Mouse (Mus musculus): ENCODE measurements around the gene Akp3. TPM values are rescaled to one million over a fixed set of nuclear protein-coding genes. Genes with fewer than 3 reads are reported as not detected.
A peak's percentile ranks its signal among the peaks of the same experiment; 100 is the strongest.

Gene Akp3
- not detected in 2 replicates for polyA plus RNA-seq (2015; fragmentation: Nextera tagmentation; extraction: Ambion mirVana)

DNA sequence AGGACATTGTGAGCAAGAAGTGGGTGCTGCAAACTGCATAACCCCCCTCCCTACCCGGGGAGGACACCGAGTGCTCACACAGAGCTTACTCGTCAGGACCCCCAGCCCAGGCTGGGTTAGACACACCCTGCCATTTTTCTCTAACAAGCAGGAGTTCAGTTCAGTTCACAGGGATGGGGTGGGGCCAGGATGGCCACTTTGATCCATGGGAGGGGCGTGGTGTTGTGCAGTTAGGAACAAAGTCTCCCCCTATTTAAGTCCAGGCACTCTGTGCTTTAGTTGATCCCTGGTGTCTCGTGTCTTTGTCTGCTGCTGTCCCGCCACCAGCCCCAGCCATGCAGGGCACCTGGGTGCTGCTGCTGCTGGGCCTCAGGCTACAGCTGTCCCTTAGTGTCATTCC lies at the start of gene Akp3:
Akp3 (plus strand) TSS at position 301 of the 400 bp plus-strand sequence.
- no peak within 1 kb of the TSS for H3K4me3 ChIP-seq (replicated peaks)
- WGBS, result 70% methylated on average over 6 of the region's 6 CpGs

DNA sequence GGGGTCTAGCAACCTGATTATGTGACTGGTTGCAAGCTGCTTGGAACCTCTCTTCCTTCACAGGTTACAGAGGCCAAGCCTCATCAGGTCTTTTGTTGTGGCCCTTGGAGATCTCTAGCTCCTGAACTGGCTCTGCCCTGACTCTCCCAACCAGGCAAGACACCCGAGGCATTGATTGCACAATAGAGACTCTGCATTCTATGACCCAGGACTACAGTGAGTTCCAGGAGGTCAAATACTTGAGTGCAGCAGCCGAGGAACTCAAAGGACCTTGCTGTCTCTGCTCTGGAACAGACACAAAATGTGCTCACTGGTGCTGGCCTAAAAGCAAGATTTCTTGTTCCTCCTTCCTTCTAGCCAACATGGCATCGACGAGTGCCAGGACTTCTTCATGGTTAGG lies 38.6 kb upstream of the Akp3 start:
- Histone ChIP-seq H3K4me3 (replicated peaks) (no peak overlapping the region), H3K9ac (no peak overlapping the region), H3K4me2 (no peak overlapping the region), H3K36me3 (no peaks in the 10 kb centered on the region), H3K4me1 (no peaks in the 10 kb centered on the region), H3K9me3 (no peaks in the 10 kb centered on the region), H3K27ac (no peak overlapping the region), H3K27me3 (replicated peaks) (no peaks in the 10 kb centered on the region)
- no peak for ATAC-seq (ENCODE audit: insufficient read depth, low FRiP score, low read depth)
- WGBS, result 58% methylated on average over 4 of the region's 4 CpGs

More for the DNA sequence above, at the start of gene Akp3:
- Histone ChIP-seq H3K9ac (no peak within 1 kb of the TSS), H3K27ac (no peak within 1 kb of the TSS), H3K4me1 (no peaks in the 10 kb centered on the region), H3K9me3 (no peaks in the 10 kb centered on the region), H3K4me2 (no peak within 1 kb of the TSS), H3K36me3 (no peaks in the 10 kb centered on the region), H3K27me3 (replicated peaks) (peaks cover 33% of the 10 kb centered on the region)
- no peak for ATAC-seq (ENCODE audit: insufficient read depth, low FRiP score, low read depth)

DNA sequence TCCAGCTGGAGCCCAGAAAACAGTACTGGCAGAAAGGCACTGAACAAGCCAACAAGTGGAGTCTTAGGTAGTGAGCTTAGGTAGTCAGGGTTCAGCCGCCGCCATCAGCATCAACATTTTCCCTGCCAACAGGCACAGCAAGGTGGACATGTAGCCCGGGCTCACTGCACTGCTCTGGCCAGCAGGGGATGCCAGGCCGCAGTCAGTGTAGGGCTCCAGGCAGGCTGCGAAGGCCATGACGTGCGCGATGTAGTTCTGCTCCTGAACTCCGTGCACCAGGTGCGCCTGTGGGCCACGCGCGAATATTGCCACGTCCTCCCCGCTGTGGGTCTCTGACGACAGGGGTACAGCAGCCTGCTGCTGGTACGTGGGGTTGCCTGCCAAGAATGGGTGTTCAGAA lies 37.8 kb upstream of the Akp3 start:
- H3K4me3 ChIP-seq (replicated peaks), result no peak overlapping the region
- WGBS, result 77% methylated on average over 17 of the region's 17 CpGs
- H3K4me2 ChIP-seq, result no peak overlapping the region
- no peak overlapping the region for H3K9ac ChIP-seq
- H3K9me3 ChIP-seq, result no peaks in the 10 kb centered on the region
- H3K27me3 ChIP-seq (replicated peaks), result no peaks in the 10 kb centered on the region
- no peaks in the 10 kb centered on the region for H3K4me1 ChIP-seq
- no peak for ATAC-seq (ENCODE audit: insufficient read depth, low FRiP score, low read depth)
- H3K36me3 ChIP-seq, result no peaks in the 10 kb centered on the region
- H3K27ac ChIP-seq, result no peak overlapping the region

DNA sequence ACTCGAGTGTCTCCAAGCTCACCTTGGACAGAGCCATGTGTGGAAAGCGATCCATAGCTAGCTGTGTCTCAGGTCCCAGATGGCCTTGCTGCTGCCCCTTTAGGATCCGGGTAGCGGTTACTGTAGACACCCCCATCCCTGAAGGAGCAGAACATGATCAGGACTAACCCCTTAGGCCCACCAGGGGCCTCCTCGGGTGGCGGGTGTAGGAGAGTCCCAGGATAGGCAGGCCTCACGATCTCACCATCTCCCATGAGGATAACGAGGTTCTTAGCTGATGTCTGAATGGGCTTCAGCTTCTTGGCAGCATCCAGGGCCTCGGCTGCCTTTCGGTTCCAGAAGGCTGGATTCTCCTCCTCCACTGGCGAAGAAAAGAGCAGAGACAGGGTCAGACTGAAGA lies 35.5 kb upstream of the Akp3 start:
- no peaks in the 10 kb centered on the region for H3K36me3 ChIP-seq
- no peak overlapping the region for H3K4me3 ChIP-seq (replicated peaks)
- no peaks in the 10 kb centered on the region for H3K9me3 ChIP-seq
- H3K9ac ChIP-seq, result no peak overlapping the region
- 90% methylated on average over 11 of the region's 11 CpGs for WGBS
- no peaks in the 10 kb centered on the region for H3K27me3 ChIP-seq (replicated peaks)
- ATAC-seq (ENCODE audit: insufficient read depth, low FRiP score, low read depth), result no peak
- H3K27ac ChIP-seq, result no peak overlapping the region
- H3K4me2 ChIP-seq, result no peak overlapping the region
- H3K4me1 ChIP-seq, result no peaks in the 10 kb centered on the region

DNA sequence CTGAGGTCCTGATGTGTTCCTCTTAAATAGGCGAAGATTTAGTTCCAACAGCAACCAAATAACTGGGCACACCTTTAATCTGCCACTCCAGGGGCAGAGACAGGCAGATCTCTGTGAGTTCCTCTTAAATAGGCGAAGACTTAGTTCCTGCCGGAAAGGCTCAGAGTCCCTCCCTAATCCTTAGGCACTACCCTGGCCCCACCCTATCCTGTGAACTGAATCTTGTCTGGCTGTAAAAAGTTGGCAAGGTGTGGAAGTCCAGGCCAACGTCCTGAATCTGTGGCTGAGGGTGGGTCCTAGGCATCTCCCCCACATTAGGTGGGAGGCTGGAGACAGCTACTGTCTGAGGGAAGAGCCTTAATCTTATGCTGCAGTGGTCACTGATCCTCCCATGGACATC lies 34.9 kb upstream of the Akp3 start, which contains the start of gene Alppl2:
Alppl2 (minus strand) TSS at position 101 of the 400 bp plus-strand sequence.
- Histone ChIP-seq H3K4me1 (no peaks in the 10 kb centered on the region), H3K27ac (no peak within 1 kb of the TSS), H3K4me2 (no peak within 1 kb of the TSS), H3K4me3 (replicated peaks) (no peak within 1 kb of the TSS), H3K27me3 (replicated peaks) (no peaks in the 10 kb centered on the region), H3K9me3 (no peaks in the 10 kb centered on the region), H3K36me3 (no peaks in the 10 kb centered on the region), H3K9ac (no peak within 1 kb of the TSS)
- WGBS, result 78% methylated on average over 4 of the region's 4 CpGs
- no peak for ATAC-seq (ENCODE audit: insufficient read depth, low FRiP score, low read depth)

DNA sequence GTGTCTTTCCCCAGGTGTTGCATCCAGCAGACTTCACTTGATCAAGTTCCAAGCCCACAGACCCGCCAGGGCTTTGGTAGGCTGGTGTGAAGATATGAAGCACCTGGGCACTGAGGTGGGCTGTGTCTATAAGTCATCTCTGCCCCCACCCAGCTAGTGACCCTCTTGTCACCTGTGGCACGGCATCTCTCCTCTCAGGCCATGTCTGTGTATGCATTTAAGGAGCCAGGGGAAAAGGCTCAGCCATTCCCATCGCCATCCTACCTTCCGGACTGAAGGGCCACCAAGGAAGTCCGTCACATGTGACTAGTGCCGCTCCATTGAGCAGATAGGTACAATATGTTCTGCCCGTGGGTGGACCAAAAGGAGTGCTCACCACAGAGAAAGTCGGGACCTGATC lies 29.1 kb upstream of the Akp3 start:
- Histone ChIP-seq H3K4me2 (no peak overlapping the region), H3K27me3 (replicated peaks) (0 out of 2 replicates have a peak, but pooled peaks cover 4% of the 10 kb centered on the region), H3K9ac (no peak overlapping the region), H3K27ac (no peak overlapping the region), H3K36me3 (no peaks in the 10 kb centered on the region), H3K9me3 (no peaks in the 10 kb centered on the region), H3K4me3 (replicated peaks) (no peak overlapping the region), H3K4me1 (no peaks in the 10 kb centered on the region)
- no peak for ATAC-seq (ENCODE audit: insufficient read depth, low FRiP score, low read depth)
- 80% methylated on average over 8 of the region's 8 CpGs for WGBS

DNA sequence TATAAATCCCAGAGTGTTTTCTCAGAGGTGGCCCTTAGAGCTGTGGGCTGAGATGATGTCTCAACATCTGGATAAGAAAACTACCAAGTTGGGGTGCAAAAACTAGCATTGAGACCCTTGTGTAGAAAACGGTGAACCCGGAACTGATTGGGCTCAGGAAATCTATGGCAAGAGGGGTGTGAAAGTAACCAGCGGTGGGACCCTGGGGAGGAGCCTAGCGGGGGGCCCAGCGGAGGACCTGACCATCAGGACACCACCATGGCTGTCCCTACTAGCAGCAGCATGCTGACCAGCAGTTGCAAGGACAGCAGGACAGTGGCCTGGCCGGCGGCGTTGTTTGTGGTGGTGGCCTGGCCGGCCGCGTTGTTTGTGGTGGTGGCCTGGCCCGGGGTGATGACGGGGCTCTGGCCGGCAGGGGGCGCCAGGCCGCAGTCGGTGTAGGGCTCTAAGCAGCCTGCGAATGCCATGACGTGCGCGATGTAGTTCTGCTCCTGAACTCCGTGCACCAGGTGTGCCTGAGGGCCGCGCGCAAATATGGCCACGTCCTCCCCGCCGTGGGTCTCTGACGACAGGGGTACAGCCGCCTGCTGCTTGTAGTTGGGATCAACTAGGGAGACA lies 26.3 kb upstream of the Akp3 start:
- no peak overlapping the region for H3K4me3 ChIP-seq (replicated peaks)
- H3K4me2 ChIP-seq, result peak overlapping the region; percentile 36
- peak; percentile 60 for ATAC-seq (ENCODE audit: insufficient read depth, low FRiP score, low read depth)
- WGBS, result 16% methylated on average over 30 of the region's 30 CpGs
- H3K9me3 ChIP-seq, result no peaks in the 10 kb centered on the region
- no peaks in the 10 kb centered on the region for H3K36me3 ChIP-seq
- H3K27me3 ChIP-seq (replicated peaks), result 0 out of 2 replicates have a peak, but pooled peaks cover 4% of the 10 kb centered on the region
- no peak overlapping the region for H3K9ac ChIP-seq
- no peaks in the 10 kb centered on the region for H3K4me1 ChIP-seq
- no peak overlapping the region for H3K27ac ChIP-seq

DNA sequence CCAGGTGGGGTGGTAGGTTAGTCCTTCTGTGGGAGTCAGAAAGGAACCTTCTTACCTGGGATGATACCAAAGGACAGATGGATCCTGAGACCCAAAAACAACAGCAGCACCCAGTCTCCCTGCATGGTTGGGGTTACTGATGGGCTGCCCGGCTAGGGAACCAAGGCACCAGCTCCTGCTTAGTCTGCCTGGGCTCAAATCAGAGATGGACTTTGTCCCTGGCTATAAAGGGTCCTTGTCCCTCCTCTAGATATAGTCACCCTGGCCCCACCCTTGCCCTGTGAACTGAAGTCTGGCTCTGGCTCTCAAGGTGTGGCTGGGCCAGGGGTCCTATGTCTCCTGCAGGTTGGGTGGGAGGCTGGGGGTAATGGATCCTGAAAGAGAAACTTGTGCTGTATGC lies 23.4 kb upstream of the Akp3 start, which contains the start of gene Alpi:
Alpi (minus strand) TSS at position 196 of the 400 bp plus-strand sequence.
- no peak within 1 kb of the TSS for H3K9ac ChIP-seq
- ATAC-seq (ENCODE audit: insufficient read depth, low FRiP score, low read depth), result no peak; the same call in 1 of the 2 replicates
- 83% methylated on average over 1 of the region's 1 CpGs for WGBS

DNA sequence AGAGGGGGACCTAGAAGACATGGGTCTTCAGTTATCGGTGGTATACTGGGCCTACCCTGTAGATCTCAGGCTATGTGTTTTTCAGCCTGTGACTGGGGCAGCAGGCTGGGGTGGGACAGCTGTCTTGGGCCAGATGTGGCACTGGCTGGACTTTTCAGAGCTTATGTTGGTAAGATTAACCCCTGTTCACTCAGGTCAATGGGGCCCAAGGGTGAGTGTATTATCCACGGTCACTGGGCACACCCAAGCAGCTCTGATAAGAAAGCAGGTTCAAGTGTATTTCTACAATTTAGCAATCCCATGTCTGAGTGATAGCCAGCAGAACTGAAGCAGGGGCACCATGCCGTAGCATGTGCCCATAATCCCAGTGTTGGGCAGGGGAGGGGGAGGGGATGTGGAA lies 22.7 kb upstream of the Akp3 start:
- Histone ChIP-seq H3K4me2 (no peak overlapping the region), H3K36me3 (no peaks in the 10 kb centered on the region), H3K4me1 (no peaks in the 10 kb centered on the region), H3K9ac (no peak overlapping the region), H3K9me3 (no peaks in the 10 kb centered on the region), H3K4me3 (replicated peaks) (no peak overlapping the region), H3K27ac (no peak overlapping the region), H3K27me3 (replicated peaks) (0 out of 2 replicates have a peak, but pooled peaks cover 2% of the 10 kb centered on the region)
- no peak for ATAC-seq (ENCODE audit: insufficient read depth, low FRiP score, low read depth)
- WGBS, result 67% methylated on average over 3 of the region's 3 CpGs

More for the DNA sequence above, 23.4 kb upstream of the Akp3 start, which contains the start of gene Alpi:
- no peaks in the 10 kb centered on the region for H3K36me3 ChIP-seq
- 0 out of 2 replicates have a peak, but pooled peaks cover 4% of the 10 kb centered on the region for H3K27me3 ChIP-seq (replicated peaks)
- H3K4me1 ChIP-seq, result no peaks in the 10 kb centered on the region
- H3K4me3 ChIP-seq (replicated peaks), result no peak within 1 kb of the TSS
- no peak within 1 kb of the TSS for H3K4me2 ChIP-seq
- H3K9me3 ChIP-seq, result no peaks in the 10 kb centered on the region
- no peak within 1 kb of the TSS for H3K27ac ChIP-seq

DNA sequence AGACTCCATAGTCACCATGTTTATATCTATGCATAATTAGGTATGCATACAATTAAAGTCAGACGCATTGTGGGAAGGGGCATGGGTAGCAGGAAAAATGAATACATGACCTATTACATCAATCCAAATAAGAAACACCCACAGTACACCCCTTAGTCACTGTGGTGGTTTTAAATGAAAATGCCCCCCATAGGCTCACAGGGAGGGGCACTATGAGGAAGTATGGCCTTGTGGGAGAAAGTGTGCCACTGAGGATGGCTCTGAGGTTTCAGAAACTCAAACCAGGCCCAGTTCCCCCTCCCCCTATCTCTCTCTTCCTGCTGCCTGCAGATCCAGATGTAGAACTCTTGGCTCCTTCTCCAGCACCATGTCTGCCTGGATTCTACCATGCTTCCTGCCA lies 20.8 kb upstream of the Akp3 start:
- Histone ChIP-seq H3K27me3 (replicated peaks) (no peaks in the 10 kb centered on the region), H3K4me2 (no peak overlapping the region), H3K27ac (no peak overlapping the region), H3K9ac (no peak overlapping the region), H3K4me3 (replicated peaks) (no peak overlapping the region), H3K4me1 (no peaks in the 10 kb centered on the region), H3K36me3 (no peaks in the 10 kb centered on the region), H3K9me3 (no peaks in the 10 kb centered on the region)
- WGBS, result 72% methylated on average over 1 of the region's 1 CpGs
- ATAC-seq (ENCODE audit: insufficient read depth, low FRiP score, low read depth), result no peak

DNA sequence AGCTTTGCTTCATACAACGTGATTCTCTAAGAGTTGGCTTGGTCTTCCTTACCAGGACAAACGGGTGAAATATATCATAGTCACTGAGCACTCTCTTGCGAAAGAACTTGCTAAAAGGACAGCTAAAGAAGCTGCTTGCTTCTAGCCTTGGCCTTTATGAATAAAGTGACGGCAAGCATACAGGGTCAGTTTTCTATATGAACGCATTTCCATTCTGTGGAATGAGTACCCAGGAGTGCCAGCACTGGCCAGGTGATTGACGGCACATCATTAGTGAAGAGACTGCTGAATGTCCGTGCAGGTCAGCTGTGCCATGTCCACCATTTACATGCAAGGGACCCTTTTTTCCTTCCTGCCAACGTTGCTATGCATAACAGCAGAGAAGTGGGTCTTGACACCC lies 18.2 kb upstream of the Akp3 start:
- Histone ChIP-seq H3K27ac (no peak overlapping the region), H3K9me3 (no peaks in the 10 kb centered on the region), H3K9ac (no peak overlapping the region), H3K4me2 (no peak overlapping the region), H3K27me3 (replicated peaks) (no peaks in the 10 kb centered on the region), H3K36me3 (no peaks in the 10 kb centered on the region), H3K4me3 (replicated peaks) (no peak overlapping the region), H3K4me1 (no peaks in the 10 kb centered on the region)
- no peak for ATAC-seq (ENCODE audit: insufficient read depth, low FRiP score, low read depth)
- 71% methylated on average over 8 of the region's 8 CpGs for WGBS

DNA sequence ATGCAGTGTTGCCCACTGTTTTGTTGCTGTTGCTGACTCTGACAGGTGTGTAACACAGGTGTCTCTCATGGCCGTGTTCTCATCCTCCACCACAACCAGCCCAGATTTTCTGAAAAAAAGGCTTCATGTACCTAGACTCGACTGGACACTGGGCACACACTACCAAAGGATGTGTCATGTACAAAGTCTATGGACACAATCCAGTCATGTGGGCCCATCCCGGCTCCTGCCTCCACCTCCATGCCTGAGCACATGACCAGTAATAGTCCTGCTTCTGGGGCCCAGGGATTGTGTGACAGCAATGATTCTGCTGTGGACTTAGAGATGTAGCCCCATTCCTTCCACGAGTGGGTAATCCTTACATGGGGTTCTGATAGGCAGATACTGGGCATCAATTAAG lies 16.2 kb upstream of the Akp3 start:
- Histone ChIP-seq H3K4me3 (replicated peaks) (no peak overlapping the region), H3K9ac (no peak overlapping the region), H3K4me2 (no peak overlapping the region), H3K27ac (no peak overlapping the region), H3K4me1 (no peaks in the 10 kb centered on the region), H3K36me3 (no peaks in the 10 kb centered on the region), H3K27me3 (replicated peaks) (no peaks in the 10 kb centered on the region), H3K9me3 (no peaks in the 10 kb centered on the region)
- WGBS, result 77% methylated on average over 4 of the region's 4 CpGs
- no peak for ATAC-seq (ENCODE audit: insufficient read depth, low FRiP score, low read depth)

Measured in stomach, embryonic 15.5 days (tissue).